Mouse (Mus musculus) MEL (cell line): ENCODE data around the gene Mcrip2. TPM values are rescaled to one million over a fixed set of nuclear protein-coding genes. Genes with fewer than 3 reads are reported as not detected.

Experiments
- DNase-seq: peaks from one replicate; pipeline ENCODE4 v3.0.0; 2011; ENCODE audit warnings: low read depth, low spot score
- H3K27ac ChIP-seq: 2 replicates; pipeline ENCODE4 v1.5.1; 2012; ENCODE audit warnings: low read depth, mild to moderate bottlenecking, control low read depth, low read length, moderate library complexity; ENCODE audit not compliant: control insufficient read depth
- H3K27me3 ChIP-seq, 2 experiments: fragments of 150-350 bp in 1 of 2; sonication (generic) in 1 of 2; 2 replicates each; pipeline ENCODE4 v1.6.1; 2012; ENCODE audit warnings: low read length in 2 of 2, mild to moderate bottlenecking in 2 of 2, improper control_type of control experiment in 1 of 2, moderate library complexity in 1 of 2; ENCODE audit not compliant: insufficient read depth in 2 of 2, control insufficient read depth in 1 of 2
- H3K36me3 ChIP-seq, 2 experiments: 2 replicates each; pipeline ENCODE4 v1.6.1; 2012 to 2014; ENCODE audit warnings: low read length in 2 of 2, improper control_type of control experiment in 1 of 2, inconsistent platforms in 1 of 2, mild to moderate bottlenecking in 1 of 2; ENCODE audit not compliant: insufficient read depth in 2 of 2, control insufficient read depth in 1 of 2
- H3K4me1 ChIP-seq, 2 experiments: fragments of 150-350 bp in 1 of 2; sonication (generic) in 1 of 2; 2 replicates each; pipeline ENCODE4 v1.6.1; 2012; ENCODE audit warnings: low read length in 2 of 2, improper control_type of control experiment in 1 of 2, mild to moderate bottlenecking in 1 of 2; ENCODE audit not compliant: insufficient read depth in 2 of 2, control insufficient read depth in 1 of 2
- H3K4me3 ChIP-seq, 2 experiments: fragments of 150-350 bp in 1 of 2; sonication (generic) in 1 of 2; 2 replicates each; pipeline ENCODE4 v1.5.1; 2012; ENCODE audit warnings: low read depth in 2 of 2, low read length in 2 of 2, mild to moderate bottlenecking in 2 of 2, moderate library complexity in 2 of 2, control low read depth in 1 of 2, improper control_type of control experiment in 1 of 2; ENCODE audit not compliant: control insufficient read depth in 1 of 2, insufficient read depth in 1 of 2
- H3K79me2 ChIP-seq: 2 replicates; pipeline ENCODE4 v1.6.1; 2012; ENCODE audit warnings: mild to moderate bottlenecking, low read length, moderate library complexity; ENCODE audit not compliant: control insufficient read depth, poor library complexity, insufficient read depth
- H3K9ac ChIP-seq: 2 replicates; pipeline ENCODE4 v1.6.1; 2012; ENCODE audit warnings: low read depth, mild to moderate bottlenecking, control low read depth, low read length, moderate library complexity; ENCODE audit not compliant: control insufficient read depth, poor library complexity, severe bottlenecking
- H3K9me3 ChIP-seq: fragments of 150-350 bp; sonication (generic); replicated peaks from 2 replicates; pipeline ENCODE4 v1.6.1; 2012; ENCODE audit warnings: mild to moderate bottlenecking, low read length, improper control_type of control experiment, moderate library complexity; ENCODE audit not compliant: insufficient read depth
- BHLHE40 ChIP-seq: IDR thresholded peaks from 2 replicates; pipeline ENCODE4 v1.6.1; 2012; ENCODE audit warnings: low read depth, mild to moderate bottlenecking, inconsistent platforms, low read length, improper control_type of control experiment, borderline replicate concordance
- CHD1 ChIP-seq: IDR thresholded peaks from 2 replicates; pipeline ENCODE4 v1.6.1; 2012; ENCODE audit warnings: low read depth, mild to moderate bottlenecking, inconsistent platforms, low read length, improper control_type of control experiment
- CTCF ChIP-seq, 3 experiments: IDR thresholded peaks in 2 of 3; conservative IDR thresholded peaks in 1 of 3; 2 replicates each; pipeline ENCODE4 v1.5.1; 2011 to 2012; ENCODE audit warnings: low read length in 3 of 3, low read depth in 2 of 3, mild to moderate bottlenecking in 2 of 3, improper control_type of control experiment in 1 of 3, inconsistent platforms in 1 of 3, mixed read lengths in 1 of 3, moderate library complexity in 1 of 3; ENCODE audit not compliant: control insufficient read depth in 1 of 3, insufficient read depth in 1 of 3, poor library complexity in 1 of 3, severe bottlenecking in 1 of 3
- E2F4 ChIP-seq: IDR thresholded peaks from 2 replicates; pipeline ENCODE4 v1.6.1; 2011; ENCODE audit warnings: low read depth, low read length, improper control_type of control experiment, borderline replicate concordance
- ELF1 ChIP-seq: IDR thresholded peaks from 2 replicates; pipeline ENCODE4 v1.6.1; 2014; ENCODE audit warnings: low read depth, mild to moderate bottlenecking, inconsistent platforms, low read length, improper control_type of control experiment, moderate library complexity
- GABPA ChIP-seq: IDR thresholded peaks from 2 replicates; pipeline ENCODE4 v1.6.1; 2012; ENCODE audit warnings: low read depth, mild to moderate bottlenecking, inconsistent platforms, low read length, improper control_type of control experiment, moderate library complexity
- HCFC1 ChIP-seq: IDR thresholded peaks from 2 replicates; pipeline ENCODE4 v1.6.1; 2012; ENCODE audit warnings: low read depth, mild to moderate bottlenecking, inconsistent platforms, low read length, improper control_type of control experiment, moderate library complexity
- JUND ChIP-seq: IDR thresholded peaks from 2 replicates; pipeline ENCODE4 v1.6.1; 2011; ENCODE audit warnings: low read depth, mild to moderate bottlenecking, improper control_type of control experiment, low read length
- MEF2A ChIP-seq: IDR thresholded peaks from 2 replicates; pipeline ENCODE4 v1.6.1; 2014; ENCODE audit warnings: low read depth, mild to moderate bottlenecking, inconsistent platforms, low read length, improper control_type of control experiment; ENCODE audit not compliant: poor library complexity, insufficient replicate concordance, severe bottlenecking; ENCODE audit errors: extremely low read depth
- MXI1 ChIP-seq: IDR thresholded peaks from 2 replicates; pipeline ENCODE4 v1.6.1; 2011; ENCODE audit warnings: mild to moderate bottlenecking, low read depth, low read length, improper control_type of control experiment
- MYB ChIP-seq: IDR thresholded peaks from 2 replicates; pipeline ENCODE4 v1.6.1; 2011; ENCODE audit warnings: mild to moderate bottlenecking, low read depth, low read length, improper control_type of control experiment
- MYC ChIP-seq: IDR thresholded peaks from 2 replicates; pipeline ENCODE4 v1.6.1; 2011; ENCODE audit warnings: low read depth, mild to moderate bottlenecking, low read length, improper control_type of control experiment, moderate library complexity
- POLR2A ChIP-seq, 2 experiments: IDR thresholded peaks; 2 replicates each; pipeline ENCODE4 v1.6.1; 2011 to 2012; ENCODE audit warnings: low read length in 2 of 2, mild to moderate bottlenecking in 2 of 2, control low read depth in 1 of 2, improper control_type of control experiment in 1 of 2, low read depth in 1 of 2, moderate library complexity in 1 of 2; ENCODE audit not compliant: control insufficient read depth in 1 of 2, insufficient read depth in 1 of 2, poor library complexity in 1 of 2
- POLR2AphosphoS2 ChIP-seq: IDR thresholded peaks from 2 replicates; pipeline ENCODE4 v1.6.1; 2011; ENCODE audit warnings: low read length, improper control_type of control experiment
- RCOR1 ChIP-seq: IDR thresholded peaks from 2 replicates; pipeline ENCODE4 v1.6.1; 2012; ENCODE audit warnings: low read depth, mild to moderate bottlenecking, inconsistent platforms, low read length, improper control_type of control experiment
- ZC3H11A ChIP-seq: IDR thresholded peaks from 2 replicates; pipeline ENCODE4 v1.6.1; 2012; ENCODE audit warnings: low read depth, mild to moderate bottlenecking, inconsistent platforms, low read length, improper control_type of control experiment
- polyA plus RNA-seq, 2 experiments: library from polyadenylated mRNA; stranded (reverse) in 1 of 2; unstranded in 1 of 2; fragments of >175 nt in 1 of 2; fragments of >200 nt in 1 of 2; gene quantifications; 2 replicates each; pipeline versions ENCODE4 v1.2.1 to v1.2.4; 2012; ENCODE audit warnings: low replicate concordance in 2 of 2, low read depth in 1 of 2; ENCODE audit not compliant: insufficient read length in 2 of 2, insufficient read depth in 1 of 2, missing spikeins in 1 of 2
- total RNA-seq: library from RNA; depleted of rRNA; stranded (reverse); fragments of 300-350 nt; gene quantifications from 2 replicates; pipeline ENCODE4 v1.2.3, GENCODE M21; 2012

The Mcrip2 gene
- total and polyA plus RNA-seq, 3 experiments = 88.9 to 281 (median 107) TPM

GRCm38 (mm10) chr17:25883824-25884223 lies 15.3 kb upstream of the Mcrip2 start:
- H3K4me3 ChIP-seq = no peak overlapping the region
- H3K27me3 ChIP-seq = no peaks in the 10 kb centered on the region
- TF ChIP-seq HCFC1 (no peak), JUND (no peak), ZC3H11A (no peak), CTCF (IDR thresholded peaks at IDR 0.05 in 2 of 3, conservative IDR thresholded peaks at IDR 0.05 in 1 of 3; ENCODE audit: control insufficient read depth in 1 of 3, insufficient read depth in 1 of 3, low read depth in 2 of 3, low read length in 3 of 3, poor library complexity in 1 of 3, severe bottlenecking in 1 of 3) (peak in 2 of 3 experiments; percentile 11 to 15; a peak in 2 of 6 replicates)
- H3K4me1 ChIP-seq = no peaks in the 10 kb centered on the region
- no peaks in the 10 kb centered on the region for H3K9me3 ChIP-seq
- DNase-seq = no peak
- no peak overlapping the region for H3K27ac ChIP-seq
- no peaks in the 10 kb centered on the region for H3K79me2 ChIP-seq
- H3K36me3 ChIP-seq = no peaks in the 10 kb centered on the region
- no peak overlapping the region for H3K9ac ChIP-seq

- TF ChIP-seq ELF1 = no peak
- no peak for TF ChIP-seq POLR2AphosphoS2
- no peak for TF ChIP-seq RCOR1
- TF ChIP-seq CHD1 = no peak
- TF ChIP-seq POLR2A (IDR thresholded peaks at IDR 0.05; ENCODE audit: control insufficient read depth in 1 of 2, insufficient read depth in 1 of 2, low read depth in 1 of 2, low read length in 2 of 2, poor library complexity in 1 of 2) = no peak
- TF ChIP-seq MXI1 = no peak
- no peak for TF ChIP-seq E2F4
- no peak for TF ChIP-seq MEF2A
- TF ChIP-seq GABPA = no peak
- TF ChIP-seq MYC = no peak
- no peak for TF ChIP-seq BHLHE40
- TF ChIP-seq MYB = no peak
- TF ChIP-seq, all 39 proteins: peak for 0
- no peak for DNase-seq
- Histone ChIP-seq H3K9me3 (no peaks in the 10 kb centered on the region), H3K9ac (no peak overlapping the region), H3K79me2 (no peaks in the 10 kb centered on the region), H3K27me3 (no peaks in the 10 kb centered on the region), H3K4me3 (no peak overlapping the region), H3K27ac (no peak overlapping the region), H3K4me1 (no peaks in the 10 kb centered on the region), H3K36me3 (no peaks in the 10 kb centered on the region)
These were observed 14.7 kb upstream of the Mcrip2 start for GRCm38 (mm10) chr17:25883268-25883667.

- no peak for TF ChIP-seq POLR2A (IDR thresholded peaks at IDR 0.05; ENCODE audit: control insufficient read depth in 1 of 2, insufficient read depth in 1 of 2, low read depth in 1 of 2, low read length in 2 of 2, poor library complexity in 1 of 2)
- 0 out of 2 replicates have a peak, but pooled peaks have one; percentile 10 for TF ChIP-seq POLR2AphosphoS2
- TF ChIP-seq, all 39 proteins: peak for 1
- no peaks in the 10 kb centered on the region for H3K4me1 ChIP-seq
These were observed 13.7 kb upstream of the Mcrip2 start for GRCm38 (mm10) chr17:25882306-25882705.

More at GRCm38 (mm10) chr17:25882306-25882705, 13.7 kb upstream of the Mcrip2 start:
- Histone ChIP-seq H3K79me2 (no peaks in the 10 kb centered on the region), H3K36me3 (no peaks in the 10 kb centered on the region), H3K27ac (no peak overlapping the region), H3K9ac (no peak overlapping the region), H3K9me3 (no peaks in the 10 kb centered on the region), H3K27me3 (no peaks in the 10 kb centered on the region), H3K4me3 (no peak overlapping the region)
- DNase-seq = no peak
